Mouse (Mus musculus): ENCODE data around the gene Erbb3. TPM values are rescaled to one million over a fixed set of nuclear protein-coding genes. Genes with fewer than 3 reads are reported as not detected.
"Not testable (repeated sequence)": the region's sequence is repeated elsewhere in the genome, so short reads cannot be mapped to it uniquely, and the experiment has no call there.

Gene Erbb3
- polyA plus RNA-seq, 1 experiment from 2014 or later, result 31.5 TPM

DNA sequence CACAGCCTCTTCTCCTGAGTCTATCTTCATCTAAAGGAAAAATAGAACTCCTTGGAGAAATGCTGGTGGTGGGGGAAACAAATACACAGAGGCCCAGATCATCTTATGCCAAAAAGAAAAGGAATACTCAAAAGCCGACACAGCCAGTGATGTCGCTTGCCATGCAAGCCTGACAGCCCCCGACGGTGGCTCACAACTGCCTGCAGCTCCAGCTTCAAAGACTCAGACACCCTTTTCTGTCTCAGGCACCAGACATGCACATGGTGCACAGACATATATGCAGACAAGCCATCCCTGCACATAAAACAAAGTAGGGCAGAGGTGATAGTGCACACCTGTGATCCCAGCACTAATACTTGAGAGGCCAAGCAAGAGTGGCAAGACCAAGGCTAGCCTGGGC is 9.7 kb downstream of the Erbb3 start:
- 0 out of 2 replicates have a peak, but pooled peaks have one; percentile 6 for ATAC-seq
- Histone ChIP-seq H3K9ac (no peak overlapping the region), H3K4me2 (replicated peaks) (no peak overlapping the region), H3K36me3 (peaks cover 10% of the 10 kb centered on the region; the same call in 1 of the 2 replicates), H3K27ac (0 out of 2 replicates have a peak overlapping the region, but pooled peaks have one; percentile 23), H3K4me1 (replicated peaks) (peaks cover 15% of the 10 kb centered on the region), H3K9me3 (no peaks in the 10 kb centered on the region), H3K27me3 (replicated peaks) (no peaks in the 10 kb centered on the region), H3K4me3 (replicated peaks) (no peak overlapping the region)
- 79% methylated on average over 4 of the region's 4 CpGs for WGBS

DNA sequence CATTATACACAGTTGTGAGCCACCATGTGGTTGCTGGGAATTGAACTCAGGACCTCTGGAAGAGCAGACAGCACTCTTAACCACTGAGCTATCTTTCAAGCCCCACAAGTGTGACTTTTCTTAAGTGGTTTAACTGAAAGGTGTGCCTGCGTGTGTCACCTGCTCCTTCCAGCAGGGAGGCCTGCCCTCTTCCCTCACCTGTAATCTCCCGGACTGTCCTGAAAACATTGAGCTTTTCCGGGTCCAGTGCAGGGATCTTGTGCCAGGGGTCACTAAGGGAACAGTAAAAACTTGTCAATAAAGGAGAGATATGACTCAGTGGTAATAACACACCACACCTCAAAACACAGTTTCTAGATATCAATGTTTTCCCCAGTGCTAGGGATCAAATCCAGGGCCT is 10.2 kb downstream of the Erbb3 start:
- Histone ChIP-seq H3K4me2 (replicated peaks) (no peak overlapping the region), H3K27ac (0 out of 2 replicates have a peak overlapping the region, but pooled peaks have one; percentile 23), H3K4me1 (replicated peaks) (peaks cover 14% of the 10 kb centered on the region), H3K4me3 (replicated peaks) (no peak overlapping the region), H3K36me3 (peaks cover 10% of the 10 kb centered on the region; the same call in 1 of the 2 replicates), H3K9me3 (no peaks in the 10 kb centered on the region), H3K27me3 (replicated peaks) (no peaks in the 10 kb centered on the region), H3K9ac (no peak overlapping the region)
- 57% methylated on average over 3 of the region's 3 CpGs for WGBS
- peak; percentile 87 for ATAC-seq

DNA sequence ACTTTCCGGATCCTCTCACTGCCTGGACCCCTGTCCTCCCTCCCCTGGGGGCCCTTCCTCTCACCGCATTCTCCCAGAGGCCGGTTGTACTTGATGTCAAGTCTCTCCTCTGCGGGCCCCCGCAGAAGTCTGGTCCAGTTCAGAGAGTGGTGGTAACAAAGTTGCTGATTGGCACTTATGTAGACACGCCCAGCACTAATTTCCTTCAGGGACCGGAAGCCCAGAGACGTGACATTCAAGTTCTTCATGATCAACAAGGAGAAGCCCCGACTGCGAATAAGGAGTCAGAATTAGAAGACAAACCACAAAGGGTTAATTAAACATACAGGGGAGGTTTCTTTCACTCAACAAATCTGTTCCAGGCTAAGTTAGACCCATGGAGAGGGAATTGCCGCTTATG is 11.1 kb downstream of the Erbb3 start:
- no peak overlapping the region for H3K4me3 ChIP-seq (replicated peaks)
- 0 out of 2 replicates have a peak overlapping the region, but pooled peaks have one; percentile 13 for H3K27ac ChIP-seq
- ATAC-seq, result no peak
- H3K36me3 ChIP-seq, result peaks cover 13% of the 10 kb centered on the region; the same call in 1 of the 2 replicates
- H3K27me3 ChIP-seq (replicated peaks), result no peaks in the 10 kb centered on the region
- no peak overlapping the region for H3K9ac ChIP-seq
- peaks cover 5% of the 10 kb centered on the region for H3K4me1 ChIP-seq (replicated peaks)
- no peaks in the 10 kb centered on the region for H3K9me3 ChIP-seq
- WGBS, result 68% methylated on average over 11 of the region's 11 CpGs
- no peak overlapping the region for H3K4me2 ChIP-seq (replicated peaks)

DNA sequence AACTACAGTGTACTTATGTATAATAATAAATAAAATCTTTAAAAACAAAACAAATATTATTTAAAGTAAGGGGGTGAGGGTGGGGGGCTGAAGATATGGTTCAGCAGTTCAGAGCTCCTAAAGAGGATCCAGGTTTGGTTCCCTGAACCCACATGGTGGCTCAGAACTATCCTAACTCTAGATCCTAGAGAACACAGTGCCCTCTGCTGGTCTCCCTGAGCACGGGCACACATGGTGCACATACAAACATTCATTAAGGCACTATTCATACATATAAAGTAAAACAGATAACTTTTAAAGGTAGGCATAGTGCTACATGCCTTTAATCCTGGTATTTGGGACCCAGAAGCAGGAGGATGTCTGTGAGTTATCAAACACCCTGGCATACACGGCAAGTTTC is 14.4 kb downstream of the Erbb3 start:
- Histone ChIP-seq H3K9ac (no peak overlapping the region), H3K27me3 (replicated peaks) (no peaks in the 10 kb centered on the region)
- 89% methylated on average over 2 of the region's 2 CpGs for WGBS

DNA sequence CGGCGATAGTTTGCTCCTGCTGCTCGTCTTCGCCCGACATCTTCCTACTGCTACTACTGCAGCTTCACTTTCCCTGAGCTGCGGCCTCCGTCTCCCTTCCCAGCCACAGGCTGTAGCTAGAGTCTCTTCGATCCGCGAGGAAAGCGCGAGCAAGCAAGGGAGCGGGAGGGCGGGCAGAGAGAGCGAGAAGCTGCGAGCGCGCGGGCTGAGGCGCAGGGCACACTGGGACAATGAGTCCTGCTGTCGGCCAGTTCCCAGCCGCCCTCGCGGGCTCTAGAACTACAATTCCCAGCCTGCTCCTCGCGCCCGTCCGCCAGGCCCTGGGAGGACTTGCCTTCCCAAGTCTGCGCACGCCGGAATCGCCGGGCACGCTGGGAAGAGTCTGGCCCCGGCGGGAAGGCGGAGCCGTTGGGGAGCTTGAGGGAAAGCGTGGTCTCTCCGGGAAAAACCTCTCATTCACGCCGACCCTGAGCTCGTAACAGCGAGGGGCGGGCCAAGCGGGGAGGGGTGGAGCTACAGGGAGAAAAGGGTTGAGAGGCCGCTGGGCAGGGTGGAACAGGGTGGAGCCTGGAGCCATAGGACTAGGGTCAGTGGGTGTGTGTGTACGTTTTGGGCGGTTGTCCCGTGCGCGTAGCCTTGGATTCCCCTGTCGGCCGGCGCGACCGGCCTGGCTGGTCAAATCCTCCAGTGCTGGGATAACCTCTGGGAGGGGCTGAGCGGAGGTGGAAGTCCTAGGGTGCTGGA is 23.5 kb downstream of the Erbb3 start, which contains the start of gene Pa2g4:
Pa2g4 (minus strand) TSS at position 200 of the 744 bp plus-strand sequence.
- Histone ChIP-seq H3K9me3 (no peaks in the 10 kb centered on the region), H3K27me3 (replicated peaks) (no peaks in the 10 kb centered on the region), H3K27ac (peak within 1 kb of the TSS; percentile 93), H3K4me3 (replicated peaks) (peak within 1 kb of the TSS; percentile 90), H3K4me2 (replicated peaks) (peak within 1 kb of the TSS; percentile 88), H3K9ac (peak within 1 kb of the TSS; percentile 96), H3K4me1 (replicated peaks) (peaks cover 10% of the 10 kb centered on the region), H3K36me3 (peaks cover 7% of the 10 kb centered on the region; the same call in 1 of the 2 replicates)
- under 1% methylated on average over 58 of the region's 58 CpGs for WGBS
- ATAC-seq, result peak; percentile 99

More for the DNA sequence above, 14.4 kb downstream of the Erbb3 start:
- Histone ChIP-seq H3K9me3 (no peaks in the 10 kb centered on the region), H3K27ac (no peak overlapping the region), H3K4me2 (replicated peaks) (no peak overlapping the region), H3K4me3 (replicated peaks) (no peak overlapping the region), H3K4me1 (replicated peaks) (peaks cover 3% of the 10 kb centered on the region; the same call in 1 of the 2 replicates), H3K36me3 (peaks cover 15% of the 10 kb centered on the region; the same call in 1 of the 2 replicates)
- no peak for ATAC-seq

DNA sequence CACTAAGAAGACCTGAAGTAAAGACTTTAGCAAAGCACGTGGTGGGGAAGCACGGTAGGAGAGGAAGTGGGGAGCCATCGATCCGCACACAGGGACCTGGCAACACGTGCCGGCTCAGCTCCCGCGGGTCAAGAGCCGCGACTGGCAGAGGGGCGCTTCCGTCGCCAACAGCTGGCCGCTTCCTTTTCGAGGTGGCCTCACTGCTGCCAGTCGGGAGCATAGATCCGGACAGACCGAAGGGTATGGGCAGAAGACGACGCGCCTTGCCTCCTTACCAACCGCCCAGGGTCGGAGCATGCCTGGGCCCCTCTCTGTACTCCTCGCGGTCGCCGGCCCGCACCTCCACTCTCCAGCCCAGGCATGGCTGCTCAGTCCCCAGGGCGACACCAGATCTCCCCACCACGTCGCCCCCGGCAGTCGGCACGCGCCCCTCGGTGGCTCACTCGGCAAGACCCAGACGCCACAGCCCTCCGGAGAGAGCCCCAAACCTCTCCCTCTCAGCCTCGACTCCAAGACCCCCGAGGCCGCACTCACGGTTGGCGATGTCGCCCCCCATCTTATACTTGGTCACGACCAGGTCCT is 24.2 kb downstream of the Erbb3 start:
- under 1% methylated on average over 46 of the region's 46 CpGs for WGBS
- ATAC-seq, result peak; percentile 32
- Histone ChIP-seq H3K4me2 (replicated peaks) (peak overlapping the region; percentile 88), H3K9ac (peak overlapping the region; percentile 96), H3K4me1 (replicated peaks) (peaks cover 10% of the 10 kb centered on the region), H3K4me3 (replicated peaks) (peak overlapping the region; percentile 90), H3K27ac (peak overlapping the region; percentile 93), H3K9me3 (no peaks in the 10 kb centered on the region), H3K36me3 (peaks cover 14% of the 10 kb centered on the region; the same call in 1 of the 2 replicates), H3K27me3 (replicated peaks) (no peaks in the 10 kb centered on the region)

DNA sequence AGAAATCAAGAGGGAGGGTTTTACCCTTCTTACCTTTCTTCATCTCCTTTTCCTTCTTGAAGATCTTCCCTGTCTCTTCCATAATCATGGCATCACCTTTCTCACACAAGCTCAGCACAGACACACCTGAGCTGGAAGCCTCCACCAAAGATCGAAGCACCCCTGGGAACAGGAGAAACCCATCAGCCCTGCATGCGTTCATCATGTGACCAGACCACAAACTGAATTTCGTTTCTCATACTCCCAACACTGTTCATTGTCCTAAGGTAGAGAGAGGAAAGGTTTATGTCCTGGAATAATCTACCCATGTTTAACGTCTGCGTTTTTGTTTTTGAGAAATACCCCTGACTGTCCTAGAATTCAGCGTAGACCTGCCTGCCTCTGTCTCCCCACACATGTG is 25.9 kb downstream of the Erbb3 start:
- Histone ChIP-seq H3K4me1 (replicated peaks) (peaks cover 10% of the 10 kb centered on the region), H3K36me3 (peaks cover 29% of the 10 kb centered on the region), H3K4me3 (replicated peaks) (no peak overlapping the region; the same call in 1 of the 2 replicates), H3K9ac (0 out of 2 replicates have a peak overlapping the region, but pooled peaks have one; percentile 17), H3K27ac (no peak overlapping the region), H3K9me3 (no peaks in the 10 kb centered on the region), H3K27me3 (replicated peaks) (no peaks in the 10 kb centered on the region), H3K4me2 (replicated peaks) (peak overlapping the region; percentile 88)
- WGBS, result 82% methylated on average over 6 of the region's 6 CpGs
- no peak for ATAC-seq

DNA sequence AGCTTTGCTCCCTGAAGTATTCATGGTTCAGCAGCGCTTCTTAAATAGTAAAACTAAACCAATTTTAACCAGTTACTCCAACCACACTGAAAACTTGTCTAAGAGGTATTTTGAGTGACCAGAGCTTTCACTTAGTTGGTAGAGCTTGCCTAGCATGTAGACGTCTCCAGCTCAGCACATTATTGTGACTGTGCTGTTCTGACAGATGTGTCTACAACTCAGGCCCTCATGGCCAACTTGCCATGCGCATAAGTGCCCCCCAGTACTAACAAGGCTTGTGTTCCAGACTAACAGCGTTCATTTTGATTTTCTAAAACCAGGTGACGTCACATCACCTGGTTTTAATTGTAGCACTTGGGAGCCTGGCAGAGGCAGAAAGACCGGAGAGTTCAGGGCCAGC is 32.5 kb downstream of the Erbb3 start:
- H3K36me3 ChIP-seq, result peaks cover 40% of the 10 kb centered on the region

DNA sequence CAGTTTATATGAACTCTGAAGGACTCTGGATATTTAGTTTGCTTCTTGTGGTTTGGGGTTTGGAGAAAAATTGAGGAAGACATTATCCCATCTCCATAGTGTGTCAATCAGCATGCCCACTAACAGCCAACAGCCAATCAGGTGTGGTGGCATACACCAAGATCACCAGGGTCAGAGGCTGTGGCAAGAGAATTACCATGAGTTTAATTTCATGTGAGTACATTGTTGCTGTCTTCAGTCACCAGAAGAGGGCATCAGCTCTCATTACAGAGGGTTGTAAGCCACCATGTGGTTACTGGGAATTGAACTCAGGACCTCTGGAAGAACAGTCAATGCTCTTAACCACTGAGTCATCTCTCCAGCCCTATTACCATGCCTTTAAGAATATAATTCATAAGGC is 33.2 kb downstream of the Erbb3 start:
- Histone ChIP-seq H3K27ac (no peak overlapping the region), H3K9me3 (no peaks in the 10 kb centered on the region), H3K27me3 (replicated peaks) (no peaks in the 10 kb centered on the region), H3K4me3 (replicated peaks) (no peak overlapping the region), H3K4me2 (replicated peaks) (no peak overlapping the region), H3K36me3 (peaks cover 36% of the 10 kb centered on the region), H3K4me1 (replicated peaks) (no peaks in the 10 kb centered on the region), H3K9ac (no peak overlapping the region)
- no peak for ATAC-seq

More for the DNA sequence above, 32.5 kb downstream of the Erbb3 start:
- WGBS, result 88% methylated on average over 6 of the region's 6 CpGs
- no peak for ATAC-seq
- H3K27me3 ChIP-seq (replicated peaks), result no peaks in the 10 kb centered on the region
- H3K4me3 ChIP-seq (replicated peaks), result no peak overlapping the region
- H3K9me3 ChIP-seq, result no peaks in the 10 kb centered on the region
- H3K4me1 ChIP-seq (replicated peaks), result no peaks in the 10 kb centered on the region
- H3K27ac ChIP-seq, result no peak overlapping the region
- H3K9ac ChIP-seq, result no peak overlapping the region
- H3K4me2 ChIP-seq (replicated peaks), result no peak overlapping the region

DNA sequence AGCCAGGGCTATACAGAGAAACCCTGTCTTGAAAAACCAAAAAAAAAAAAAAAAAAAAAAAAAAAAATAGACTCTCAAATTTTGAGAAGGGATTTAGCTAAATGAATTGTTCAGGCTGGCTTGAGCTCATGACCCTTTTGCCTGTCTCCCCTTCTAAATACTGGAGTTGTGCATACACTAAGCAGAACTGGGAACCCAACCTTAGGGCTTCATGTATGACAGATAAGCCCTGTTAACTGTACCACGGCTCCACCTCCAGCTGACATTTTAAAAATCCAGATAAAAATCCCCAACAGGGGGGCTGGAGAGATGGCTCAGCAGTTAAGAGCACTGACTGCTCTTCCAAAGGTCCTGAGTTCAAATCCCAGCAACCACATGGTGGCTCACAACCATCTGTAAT is 33.9 kb downstream of the Erbb3 start:
- 81% methylated on average over 1 of the region's 1 CpGs for WGBS
- H3K4me3 ChIP-seq (replicated peaks); H3K27ac ChIP-seq; H3K9ac ChIP-seq; H3K9me3 ChIP-seq; H3K27me3 ChIP-seq (replicated peaks); H3K4me1 ChIP-seq (replicated peaks); H3K4me2 ChIP-seq (replicated peaks); ATAC-seq: not testable (repeated sequence)
- peaks cover 31% of the 10 kb centered on the region for H3K36me3 ChIP-seq

DNA sequence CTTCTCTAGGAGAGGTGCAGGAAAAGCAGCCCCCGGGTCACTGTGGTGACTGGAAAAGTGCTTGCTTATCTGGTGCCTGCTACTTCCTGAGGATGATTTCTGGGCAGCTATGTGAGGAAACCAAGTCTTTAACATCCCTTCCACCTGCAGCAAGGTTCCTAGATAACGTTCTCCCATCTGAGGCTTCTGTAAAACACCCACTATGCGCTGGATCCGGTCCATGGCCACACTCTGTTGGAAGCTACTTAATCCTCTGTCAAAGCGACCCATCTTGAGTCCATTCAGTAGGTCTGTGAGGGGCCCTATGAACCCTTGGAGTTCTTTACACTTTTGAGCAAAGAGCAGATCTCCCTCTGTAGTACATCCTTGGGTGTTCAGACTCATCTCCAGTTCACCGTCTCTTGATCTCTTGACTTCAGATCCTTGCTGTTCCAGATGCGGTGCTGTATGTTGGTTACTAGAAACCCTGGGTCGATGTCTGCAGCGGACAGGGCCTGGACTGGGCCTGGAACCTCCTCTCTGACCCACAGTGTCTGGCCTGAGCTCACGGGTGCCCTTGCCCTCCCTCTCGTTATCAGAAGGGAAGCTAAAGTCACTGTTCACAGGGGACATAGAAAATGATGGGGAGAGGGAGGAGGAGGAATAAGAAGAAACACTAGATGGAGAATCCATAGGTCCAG is 39.2 kb downstream of the Erbb3 start:
- H3K4me2 ChIP-seq (replicated peaks); ATAC-seq; H3K9ac ChIP-seq: not testable (repeated sequence)

DNA sequence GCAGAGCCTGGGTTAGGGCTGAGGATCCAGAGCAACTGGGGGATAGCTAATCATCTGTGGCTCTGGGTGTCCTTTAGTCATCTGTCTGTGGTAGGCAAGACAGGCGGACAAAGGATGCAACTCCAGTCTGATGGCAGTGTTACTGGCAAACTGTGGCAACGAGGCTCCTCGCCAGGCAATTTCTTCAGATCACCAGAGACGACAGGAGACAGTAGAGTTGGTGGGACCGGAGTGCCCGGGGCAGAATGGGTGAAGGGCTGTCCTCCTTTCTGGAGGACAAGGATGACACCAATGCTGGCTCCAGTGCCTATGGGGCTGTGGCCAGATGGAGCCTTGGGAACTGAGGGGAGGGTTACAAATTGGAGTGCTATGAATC is 39.8 kb downstream of the Erbb3 start:
- not testable (repeated sequence) for H3K4me1 ChIP-seq (replicated peaks); H3K27ac ChIP-seq; H3K9me3 ChIP-seq; H3K27me3 ChIP-seq (replicated peaks); H3K9ac ChIP-seq; ATAC-seq; H3K4me3 ChIP-seq (replicated peaks); H3K36me3 ChIP-seq
- WGBS, result 62% methylated on average over 6 of the region's 6 CpGs
- H3K4me2 ChIP-seq (replicated peaks), result 0 out of 2 replicates have a peak overlapping the region, but pooled peaks have one; percentile 67

More for the DNA sequence above, 39.2 kb downstream of the Erbb3 start:
- H3K36me3 ChIP-seq; H3K4me3 ChIP-seq (replicated peaks); H3K27ac ChIP-seq; H3K27me3 ChIP-seq (replicated peaks); H3K9me3 ChIP-seq; H3K4me1 ChIP-seq (replicated peaks): not testable (repeated sequence)
- 89% methylated on average over 11 of the region's 11 CpGs for WGBS

All from intestine, embryonic 15.5 days (tissue).